Mouse (Mus musculus) layer of hippocampus, adult 18-20 months (tissue): Measurements from ENCODE around the gene Traip. TPM values are rescaled to one million over a fixed set of nuclear protein-coding genes. Genes with fewer than 3 reads are reported as not detected.
A peak's percentile ranks its signal among the peaks of the same experiment; 100 is the strongest.
"Not testable (repeated sequence)": the region's sequence is repeated elsewhere in the genome, so short reads cannot be mapped to it uniquely, and the experiment has no call there.

Experiments
- DNase-seq, 2 experiments: peaks; one replicate each; pipeline ENCODE4 v3.0.0; 2022; ENCODE audit warnings: low spot score in 2 of 2
- total RNA-seq, 2 experiments: library from RNA; stranded (reverse); gene quantifications; 2 replicates each; pipeline ENCODE4 v1.2.3; 2021

The Traip gene
- total RNA-seq, 2 experiments from 2014 or later: 17.1 to 18.9 TPM

DNA sequence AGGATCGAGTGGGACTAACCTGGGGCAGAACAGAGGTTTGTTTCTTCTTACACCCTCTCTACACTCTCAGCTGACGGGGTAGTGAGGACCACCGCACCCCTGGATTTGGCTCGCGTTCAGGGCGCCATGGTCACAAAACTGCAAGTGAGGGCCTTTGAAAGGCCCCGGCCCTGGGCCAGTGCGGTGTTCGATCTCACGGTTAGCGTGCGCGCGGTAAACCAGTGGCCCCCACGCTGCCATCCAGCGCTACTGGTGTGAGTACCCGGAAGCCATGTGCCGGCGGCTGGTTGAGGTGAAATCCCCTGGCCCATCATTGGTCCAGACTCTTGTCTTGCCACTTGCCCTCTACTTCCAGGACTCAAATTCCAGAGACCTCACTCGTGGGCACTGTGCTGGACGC is 45.6 kb downstream of the Traip start:
- no peak for DNase-seq

DNA sequence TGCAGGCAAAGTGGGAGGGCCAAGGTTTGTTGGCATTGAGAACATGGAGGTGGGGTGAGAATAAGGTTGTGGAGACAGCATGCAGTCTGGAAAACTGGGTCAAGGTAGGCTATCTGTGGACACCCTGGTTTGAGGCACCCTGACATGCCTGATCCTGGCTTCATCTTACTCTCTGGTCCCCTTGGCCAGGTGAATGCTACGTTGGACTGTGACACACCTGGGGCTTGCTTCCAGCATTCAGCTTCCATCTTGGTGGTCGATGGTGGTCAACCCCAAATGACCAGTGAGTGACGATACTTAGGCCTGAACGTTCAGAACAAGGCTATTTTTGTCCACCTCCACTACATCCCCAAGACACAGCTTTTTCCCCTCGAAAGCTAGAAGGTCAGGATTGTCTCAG is 46.1 kb downstream of the Traip start, which contains the start of gene Gm20662:
TSS of gene Gm20662 (plus strand) at position 301 of the 400 bp plus-strand sequence.
- no peak for DNase-seq

DNA sequence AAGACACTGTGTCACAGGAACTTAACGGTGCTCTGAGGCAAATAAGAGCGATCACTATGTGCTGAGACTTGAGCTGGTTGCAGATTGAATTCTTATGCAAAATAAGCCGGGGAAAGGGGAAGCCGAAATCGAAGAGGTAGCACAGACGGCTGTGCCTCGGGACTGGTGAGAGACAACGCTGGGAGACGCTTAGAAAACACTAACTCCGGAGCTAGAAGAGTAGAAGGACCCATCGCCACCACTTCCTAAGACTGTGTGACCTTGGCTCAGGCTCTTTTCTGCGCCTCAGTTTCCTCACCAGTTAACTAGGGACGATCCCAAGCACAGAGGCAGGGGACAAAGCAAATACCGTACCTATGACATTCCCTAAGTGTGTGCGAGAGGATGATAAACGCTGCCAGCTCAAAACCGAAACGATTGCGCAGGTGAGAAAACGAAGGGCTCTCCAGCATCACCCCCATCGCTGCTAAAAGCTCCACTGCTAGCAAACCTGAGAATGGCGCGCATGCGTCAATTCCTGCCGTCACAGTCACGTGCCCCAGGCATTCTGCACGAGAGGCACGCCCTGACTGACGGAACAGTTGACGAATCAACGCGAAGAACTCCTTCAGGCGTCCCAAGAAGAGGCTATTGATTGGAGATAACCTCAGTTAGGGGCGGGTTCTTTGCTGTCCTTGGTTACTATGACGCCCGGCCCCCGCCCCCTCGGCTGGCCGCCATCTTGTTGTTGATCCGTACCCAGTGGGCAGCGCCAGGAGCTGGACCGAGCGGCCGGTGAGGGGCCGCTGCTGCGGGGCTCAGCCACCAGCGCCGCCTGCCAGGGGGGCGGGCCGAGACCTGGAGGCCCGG is 52.2 kb downstream of the Traip start, which contains the start of gene Ip6k1:
TSS of gene Ip6k1 (plus strand) at position 580 of the 849 bp plus-strand sequence.
- peak; percentile 100 for DNase-seq

DNA sequence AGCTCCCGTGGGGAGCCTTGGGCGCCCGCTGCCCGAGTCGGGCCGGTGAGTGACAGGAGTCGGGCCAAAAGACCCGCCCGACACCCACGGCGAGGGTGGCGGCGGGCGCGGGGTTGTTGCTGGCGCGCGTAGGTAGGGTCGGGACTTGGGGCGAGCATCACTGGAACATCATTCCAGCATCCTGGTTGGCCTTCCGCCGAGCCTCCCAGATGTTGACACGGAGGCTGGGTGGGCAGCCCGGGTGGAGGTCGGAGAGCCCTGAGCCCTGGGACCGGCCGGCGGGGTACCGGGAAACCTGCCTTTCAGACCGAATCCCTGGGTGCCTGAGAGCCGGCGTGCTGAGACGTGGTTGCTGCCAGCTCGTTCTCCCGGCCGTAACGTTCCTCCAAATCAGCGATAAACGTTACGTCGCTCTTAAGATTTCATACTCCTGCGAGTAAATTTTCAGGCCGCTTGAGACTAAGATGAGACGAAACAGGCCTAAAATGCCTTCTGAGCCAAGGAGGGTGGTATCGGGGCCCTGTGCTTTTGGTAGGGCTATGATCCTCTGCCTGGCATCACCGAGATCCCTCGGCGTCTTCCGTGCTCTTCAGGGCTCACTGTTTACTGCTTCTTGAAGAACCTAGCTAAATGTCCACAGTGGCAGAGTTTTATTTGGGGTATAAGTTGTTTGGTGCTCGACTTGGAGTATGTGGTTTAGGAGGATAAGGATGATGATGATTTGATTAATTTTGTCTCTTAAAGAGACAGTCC is 53.0 kb downstream of the Traip start:
- no peak for DNase-seq

DNA sequence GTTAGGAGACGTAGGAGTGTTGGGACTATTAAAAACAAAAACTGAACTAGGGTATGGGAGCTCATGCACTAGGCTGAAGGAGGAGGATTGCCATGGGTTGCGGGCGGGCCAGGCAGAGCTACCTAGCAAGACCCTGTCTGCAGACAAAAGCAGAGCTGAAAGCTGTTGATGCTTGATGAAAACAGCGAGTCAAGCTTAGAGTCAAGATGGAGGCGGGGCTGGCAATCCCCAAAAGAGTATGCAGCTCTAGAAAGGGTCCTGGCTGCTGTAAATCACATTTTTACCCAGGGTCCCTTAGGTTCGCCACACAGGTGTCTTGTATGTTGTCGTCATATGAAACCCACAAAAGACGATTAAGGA is 53.6 kb downstream of the Traip start:
- peak in 1 of 2 experiments; percentile 25 for DNase-seq

DNA sequence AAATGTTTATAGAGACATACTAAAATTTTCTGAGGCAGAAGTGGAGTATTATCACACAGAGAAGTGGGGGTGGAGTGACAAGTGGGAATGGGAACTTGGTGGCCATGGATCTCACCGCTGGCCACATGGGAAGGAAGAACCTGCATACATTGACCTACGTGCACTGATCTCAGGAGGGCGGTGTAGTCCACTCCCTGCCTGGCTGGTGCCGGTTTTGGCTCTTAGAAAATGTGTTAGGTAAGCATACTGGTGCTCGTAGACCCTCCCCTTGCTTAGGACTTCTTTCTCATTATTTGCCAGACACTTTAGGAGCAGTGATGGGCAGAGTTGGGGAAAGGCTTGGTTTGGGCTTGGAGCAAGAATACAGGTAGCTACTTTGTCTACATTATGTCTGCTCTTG is 58.1 kb downstream of the Traip start:
- no peak for DNase-seq

DNA sequence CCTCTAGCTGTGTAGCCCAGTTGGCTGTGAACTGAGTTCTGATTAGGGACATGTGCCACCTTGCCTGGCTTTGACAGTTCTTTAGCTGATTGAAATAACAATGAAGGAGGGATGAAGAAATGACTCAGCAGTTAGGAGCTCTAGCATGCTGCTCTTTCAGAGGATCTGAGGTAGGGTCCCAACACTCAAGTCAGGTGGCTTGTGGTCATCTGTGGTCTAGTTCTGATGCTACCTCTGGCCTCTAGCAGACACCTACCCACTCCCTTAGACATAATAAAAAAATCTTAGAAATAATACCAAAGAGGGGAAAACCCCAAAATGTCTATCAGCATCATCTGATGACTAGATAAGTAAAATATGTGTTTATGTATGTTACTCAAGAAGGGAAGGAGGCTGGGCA is 60.4 kb downstream of the Traip start:
- DNase-seq: no peak

DNA sequence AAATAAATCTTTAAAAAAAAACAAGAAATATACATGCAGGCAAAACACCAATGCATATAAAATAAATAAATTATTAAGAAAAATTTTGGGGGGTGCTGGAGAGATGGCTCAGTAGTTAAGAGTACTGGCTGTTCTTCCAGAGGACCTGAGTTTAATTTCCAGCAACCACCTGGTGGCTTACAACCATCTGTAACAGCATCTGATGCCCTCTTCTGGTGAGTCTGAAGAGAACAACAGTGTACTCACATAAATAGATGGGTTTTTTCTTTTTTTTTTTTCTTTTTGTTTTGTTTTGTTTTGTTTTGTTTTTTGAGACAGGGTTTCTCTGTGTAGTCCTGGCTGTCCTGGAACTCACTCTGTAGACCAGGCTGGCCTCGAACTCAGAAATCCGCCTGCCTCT is 63.6 kb downstream of the Traip start:
- not testable (repeated sequence) for DNase-seq

DNA sequence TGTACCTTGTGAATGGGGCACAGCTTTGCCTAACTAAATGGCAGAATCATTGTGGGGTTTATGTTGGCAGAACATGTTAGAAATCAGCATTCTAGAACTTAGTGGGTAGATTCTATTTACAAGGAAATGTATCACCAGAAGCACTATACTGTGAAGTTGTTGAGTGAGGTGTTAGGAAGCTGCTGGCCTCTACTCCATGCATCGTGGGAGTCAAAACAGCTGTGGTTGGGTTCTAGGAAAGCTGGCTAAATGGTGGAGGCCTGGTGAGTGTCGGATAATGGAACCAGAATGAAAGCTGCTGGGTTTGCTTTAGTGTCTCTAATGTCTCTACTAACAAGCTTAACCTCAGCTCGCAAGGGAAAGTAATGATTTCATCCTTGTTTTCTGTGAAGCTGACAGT is 67.2 kb downstream of the Traip start:
- no peak for DNase-seq

DNA sequence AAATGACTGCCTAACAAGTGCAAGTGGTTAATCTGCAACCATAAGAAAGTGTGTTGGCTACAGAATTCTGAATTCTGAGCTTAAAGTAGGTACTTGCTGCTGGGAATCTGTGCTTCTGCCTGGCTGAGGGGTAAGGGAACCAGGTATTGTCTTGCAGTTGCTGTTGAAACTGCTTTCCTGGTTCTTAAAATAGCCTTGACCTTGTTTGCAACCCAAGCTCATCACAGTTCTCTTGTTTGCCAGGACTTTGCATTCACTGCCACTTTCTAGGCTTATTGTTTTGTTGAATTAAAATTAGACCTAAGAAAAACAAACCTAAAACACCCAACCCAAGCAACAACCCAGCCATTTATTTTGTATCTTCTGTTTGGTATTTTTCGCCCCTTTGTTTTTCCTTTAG is 70.8 kb downstream of the Traip start:
- DNase-seq: no peak

Other genes with a start within 250 kb of the Traip start
- 1 to 10 TPM; 2.8 to 5.9 TPM for gene Sema3f, start 239.7 kb upstream of the Traip start, total RNA-seq
- 100 to 1,000 TPM; 126 to 142 TPM for gene Rbm5, start 179.1 kb upstream of the Traip start, total RNA-seq
- gene Rbm6, start 76.9 kb upstream of the Traip start, total RNA-seq: 10 to 100 TPM; 52.3 to 59.6 TPM
- 10 to 100 TPM; 25.9 to 27.4 TPM for gene Mon1a, start 62.0 kb upstream of the Traip start, total RNA-seq
- gene Mst1r, start 43.3 kb upstream of the Traip start, total RNA-seq: 1 to 10 TPM; 1.9 TPM
- not detected for gene Actl11, start 21.7 kb upstream of the Traip start, total RNA-seq
- gene Camkv, start 14.5 kb upstream of the Traip start, total RNA-seq: 100 to 1,000 TPM; 554 to 575 TPM
- gene Uba7, start 25.4 kb downstream of the Traip start, total RNA-seq: 1 to 10 TPM; 5.1 to 5.9 TPM
- 1 to 10 TPM; 2.0 TPM for gene Gm20661, start 32.9 kb downstream of the Traip start, total RNA-seq
- gene Inka1, start 35.7 kb downstream of the Traip start, total RNA-seq: 10 to 100 TPM; 10.7 to 14.7 TPM
- 1 to 10 TPM; 4.4 to 6.9 TPM for gene Cdhr4, start 42.4 kb downstream of the Traip start, total RNA-seq
- gene Gm20662, start 46.2 kb downstream of the Traip start, total RNA-seq: 1 to 10 TPM; 2.5 to 5.5 TPM
- 100 to 1,000 TPM; 241 to 243 TPM for gene Ip6k1, start 52.4 kb downstream of the Traip start, total RNA-seq
- gene Gmppb, start 99.1 kb downstream of the Traip start, total RNA-seq: 10 to 100 TPM; 15.5 to 17.2 TPM
- gene Amigo3, start 103.0 kb downstream of the Traip start, total RNA-seq: 1 to 10 TPM; 2.3 to 2.5 TPM
- not detected for gene Mst1, start 130.3 kb downstream of the Traip start, total RNA-seq
- 100 to 1,000 TPM in 1 of 2 experiments, 10 to 100 TPM in 1; 87.8 to 104 TPM for gene Rnf123, start 133.2 kb downstream of the Traip start, total RNA-seq
- gene Apeh, start 144.5 kb downstream of the Traip start, total RNA-seq: 10 to 100 TPM; 27.0 to 35.7 TPM
- gene Bsn, start 240.2 kb downstream of the Traip start, total RNA-seq: 100 to 1,000 TPM; 228 to 231 TPM